Mouse (Mus musculus) embryonic facial prominence, embryonic 13.5 days (tissue): ENCODE results near the gene Kremen2. TPM values are rescaled to one million over a fixed set of nuclear protein-coding genes. Genes with fewer than 3 reads are reported as not detected.

Experiments
- ATAC-seq: fragments of 200-750 bp; cut with Nextera tagmentation; 2 replicates; pipeline ENCODE4 v1.8.0; 2017; ENCODE audit warnings: low read depth; ENCODE audit not compliant: insufficient number of reproducible peaks, insufficient read depth, low FRiP score, low TSS enrichment
- H3K27ac ChIP-seq: fragments of 300-500 bp; sonication (generic); 2 replicates; pipeline ENCODE4 v1.5.1; 2015; ENCODE audit warnings: moderate library complexity, mild to moderate bottlenecking, inconsistent platforms
- H3K27me3 ChIP-seq: fragments of 300-500 bp; sonication (generic); 2 replicates; pipeline ENCODE4 v1.6.1; 2015; ENCODE audit warnings: mild to moderate bottlenecking, inconsistent platforms
- H3K36me3 ChIP-seq: fragments of 300-500 bp; sonication (generic); 2 replicates; pipeline ENCODE4 v1.6.1; 2015; ENCODE audit warnings: mild to moderate bottlenecking, inconsistent platforms
- H3K4me1 ChIP-seq: fragments of 300-500 bp; sonication (generic); 2 replicates; pipeline ENCODE4 v1.6.1; 2015; ENCODE audit warnings: inconsistent platforms
- H3K4me2 ChIP-seq: fragments of 300-500 bp; sonication (generic); 2 replicates; pipeline ENCODE4 v1.6.1; 2015; ENCODE audit warnings: moderate library complexity, mild to moderate bottlenecking, inconsistent platforms
- H3K4me3 ChIP-seq: fragments of 300-500 bp; sonication (generic); 2 replicates; pipeline ENCODE4 v1.5.1; 2015; ENCODE audit warnings: mild to moderate bottlenecking, inconsistent platforms
- H3K9ac ChIP-seq: fragments of 300-500 bp; sonication (generic); 2 replicates; pipeline ENCODE4 v1.6.1; 2015; ENCODE audit warnings: mild to moderate bottlenecking, inconsistent platforms
- H3K9me3 ChIP-seq: fragments of 300-500 bp; sonication (generic); 2 replicates; pipeline ENCODE4 v1.6.1; 2016; ENCODE audit warnings: inconsistent platforms
- WGBS: fragments of 180-500 bp; shearing (Covaris S2); methylation state at CpG from one replicate; pipeline ENCODE4 v1.1.7; 2015; ENCODE audit warnings: mixed read lengths; 5-methylcytosine and 5-hydroxymethylcytosine counted together
- polyA plus RNA-seq: library from polyadenylated mRNA; unstranded; fragments of >200 nt; fragmentation: Nextera tagmentation; extraction: Ambion mirVana; gene quantifications from 2 replicates; pipeline ENCODE4 v1.2.1, GENCODE M21; 2015

Gene Kremen2
- polyA plus RNA-seq, 1 experiment from 2014 or later = 42.3 TPM

- Histone ChIP-seq H3K36me3 (no peaks in the 10 kb centered on the region), H3K27ac (no peak overlapping the region), H3K4me2 (peak overlapping the region; percentile 100), H3K27me3 (peaks cover 55% of the 10 kb centered on the region), H3K9ac (peak overlapping the region; percentile 68), H3K4me3 (peak overlapping the region; percentile 72), H3K9me3 (no peaks in the 10 kb centered on the region), H3K4me1 (peaks cover 7% of the 10 kb centered on the region; the same call in 1 of the 2 replicates)
- no peak for ATAC-seq
- WGBS = under 1% methylated on average over 100 of the region's 101 CpGs
Measured at GRCm38 (mm10) chr17:23699131-23700077, 46.2 kb downstream of the Kremen2 start.

GRCm38 (mm10) chr17:23695801-23696200 lies 49.8 kb downstream of the Kremen2 start:
- no peak overlapping the region for H3K4me3 ChIP-seq
- ATAC-seq = no peak
- H3K4me1 ChIP-seq = peaks cover 7% of the 10 kb centered on the region; the same call in 1 of the 2 replicates
- no peak overlapping the region for H3K4me2 ChIP-seq
- no peaks in the 10 kb centered on the region for H3K36me3 ChIP-seq
- H3K27ac ChIP-seq = no peak overlapping the region
- H3K27me3 ChIP-seq = peaks cover 38% of the 10 kb centered on the region
- H3K9ac ChIP-seq = no peak overlapping the region
- H3K9me3 ChIP-seq = no peaks in the 10 kb centered on the region
- 4% methylated on average over 3 of the region's 3 CpGs for WGBS

- H3K9me3 ChIP-seq = no peaks in the 10 kb centered on the region
- H3K9ac ChIP-seq = no peak overlapping the region
- ATAC-seq = no peak
- 55% methylated on average over 1 of the region's 1 CpGs for WGBS
- H3K27ac ChIP-seq = no peak overlapping the region
- no peak overlapping the region for H3K4me3 ChIP-seq
- peaks cover 25% of the 10 kb centered on the region for H3K27me3 ChIP-seq
- peaks cover 4% of the 10 kb centered on the region; the same call in 1 of the 2 replicates for H3K4me1 ChIP-seq
- no peak overlapping the region for H3K4me2 ChIP-seq
- H3K36me3 ChIP-seq = no peaks in the 10 kb centered on the region
Measured at GRCm38 (mm10) chr17:23694491-23694890, 51.1 kb downstream of the Kremen2 start.

Other genes with a start within 250 kb of the Kremen2 start
- gene Zfp213, start 181.6 kb downstream of the Kremen2 start, polyA plus RNA-seq = 20.0 and 22.5 TPM in 2 replicates
- 18.2 and 21.9 TPM in 2 replicates for gene Zfp13, start 146.3 kb downstream of the Kremen2 start, polyA plus RNA-seq
- gene Zscan10, start 145.0 kb downstream of the Kremen2 start, polyA plus RNA-seq = 0.27 and 0.37 TPM in 2 replicates
- gene Mmp25, start 100.6 kb downstream of the Kremen2 start, polyA plus RNA-seq = 0.55 and 0.77 TPM in 2 replicates
- 3.8 TPM in 2 replicates for gene Bicdl2, start 85.3 kb downstream of the Kremen2 start, polyA plus RNA-seq
- 64.0 and 79.4 TPM in 2 replicates for gene Hcfc1r1, start 72.2 kb downstream of the Kremen2 start, polyA plus RNA-seq
- 46.6 and 53.5 TPM in 2 replicates for gene Thoc6, start 72.0 kb downstream of the Kremen2 start, polyA plus RNA-seq
- 10.4 and 13.1 TPM in 2 replicates for gene Tnfrsf12a, start 68.4 kb downstream of the Kremen2 start, polyA plus RNA-seq
- gene Cldn6, start 66.6 kb downstream of the Kremen2 start, polyA plus RNA-seq = 34.8 and 47.1 TPM in 2 replicates
- 8.7 and 14.3 TPM in 2 replicates for gene Cldn9, start 61.8 kb downstream of the Kremen2 start, polyA plus RNA-seq
- gene 1520401A03Rik, start 23.1 kb downstream of the Kremen2 start, polyA plus RNA-seq = 0.25 and 0.32 TPM in 2 replicates
- gene Pkmyt1, start 19.5 kb downstream of the Kremen2 start, polyA plus RNA-seq = 49.3 and 56.2 TPM in 2 replicates
- gene Paqr4, start 5.0 kb downstream of the Kremen2 start, polyA plus RNA-seq = 12.4 and 12.5 TPM in 2 replicates
- 90.2 and 95.6 TPM in 2 replicates for gene Flywch1, start 25.8 kb upstream of the Kremen2 start, polyA plus RNA-seq
- 54.1 and 65.1 TPM in 2 replicates for gene Flywch2, start 40.2 kb upstream of the Kremen2 start, polyA plus RNA-seq
- 616 and 642 TPM in 2 replicates for gene Srrm2, start 44.7 kb upstream of the Kremen2 start, polyA plus RNA-seq
- gene Elob, start 83.3 kb upstream of the Kremen2 start, polyA plus RNA-seq = 1,169 and 1,240 TPM in 2 replicates
- gene Prss33, start 90.2 kb upstream of the Kremen2 start, polyA plus RNA-seq = 0.38 and 0.48 TPM in 2 replicates
- 0.78 TPM in 1 of 2 replicates, not detected in the other for gene Prss32, start 98.0 kb upstream of the Kremen2 start, polyA plus RNA-seq
- 2.0 TPM in 2 replicates for gene Prss41, start 98.3 kb upstream of the Kremen2 start, polyA plus RNA-seq
- gene Prss21, start 122.2 kb upstream of the Kremen2 start, polyA plus RNA-seq = not detected in 2 replicates
- gene Dcpp1, start 135.0 kb upstream of the Kremen2 start, polyA plus RNA-seq = not detected in 2 replicates
- not detected in 2 replicates for gene Dcpp2, start 135.0 kb upstream of the Kremen2 start, polyA plus RNA-seq
- gene Dcpp3, start 171.6 kb upstream of the Kremen2 start, polyA plus RNA-seq = not detected in 2 replicates
- gene Sbp, start 195.8 kb upstream of the Kremen2 start, polyA plus RNA-seq = not detected in 2 replicates
- not detected in 2 replicates for gene Sbpl, start 209.4 kb upstream of the Kremen2 start, polyA plus RNA-seq
- 0.18 TPM in 1 of 2 replicates, not detected in the other for gene Prss30, start 234.7 kb upstream of the Kremen2 start, polyA plus RNA-seq